Mouse (Mus musculus) stomach, postnatal 0 days (tissue): Measurements from ENCODE around the gene Gm49510.

Experiments used
- CTCF ChIP-seq: IDR thresholded peaks from 2 replicates; pipeline ENCODE4 v1.5.1; 2016; ENCODE audit warnings: antibody characterized with exemption, low read depth, mild to moderate bottlenecking, moderate library complexity
- EP300 ChIP-seq: optimal IDR thresholded peaks from 2 replicates; pipeline ENCODE3; 2016; ENCODE audit warnings: antibody characterized with exemption

DNA sequence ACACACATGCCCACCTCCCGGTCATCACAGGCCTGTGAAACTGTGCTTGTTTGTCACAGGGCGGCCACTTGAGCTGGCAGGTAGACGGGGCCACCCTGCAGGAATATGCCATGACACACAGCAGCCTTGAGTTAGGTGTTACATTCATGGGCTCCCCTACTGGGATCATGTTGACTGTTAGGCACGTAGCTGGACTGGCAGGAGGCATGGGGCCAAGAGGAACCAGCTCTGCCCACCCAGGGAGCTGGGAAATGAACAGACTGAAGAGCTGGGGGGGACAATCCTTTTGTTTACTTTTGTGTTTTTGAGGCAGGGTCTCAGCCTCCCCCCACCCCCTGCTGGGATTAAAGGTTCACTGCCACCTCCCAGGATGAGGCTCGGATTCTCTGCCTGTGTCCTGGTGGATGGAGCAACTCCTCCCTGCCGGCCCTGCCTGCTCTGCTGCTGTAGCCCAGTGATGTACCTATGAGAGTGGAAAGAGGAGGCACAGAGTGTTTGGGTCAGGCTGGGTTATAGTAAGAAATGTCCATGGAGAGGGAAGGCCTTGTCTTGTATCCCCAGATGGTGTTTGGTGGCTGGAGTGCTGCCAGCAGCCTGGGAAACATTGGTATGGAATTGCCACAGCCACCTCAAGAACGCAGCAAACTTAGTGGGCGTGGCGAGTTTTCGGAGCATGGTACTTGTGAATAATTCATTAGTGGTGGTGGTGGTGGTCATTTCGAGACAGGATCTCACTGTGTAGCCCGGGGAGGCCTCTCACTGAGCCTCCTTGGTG lies 16.8 kb downstream of the Gm49510 start:
- TF ChIP-seq CTCF (no peak), EP300 (no peak)
